ENCODE assay signal across 16 mouse cellular contexts in the genomic region with DNA sequence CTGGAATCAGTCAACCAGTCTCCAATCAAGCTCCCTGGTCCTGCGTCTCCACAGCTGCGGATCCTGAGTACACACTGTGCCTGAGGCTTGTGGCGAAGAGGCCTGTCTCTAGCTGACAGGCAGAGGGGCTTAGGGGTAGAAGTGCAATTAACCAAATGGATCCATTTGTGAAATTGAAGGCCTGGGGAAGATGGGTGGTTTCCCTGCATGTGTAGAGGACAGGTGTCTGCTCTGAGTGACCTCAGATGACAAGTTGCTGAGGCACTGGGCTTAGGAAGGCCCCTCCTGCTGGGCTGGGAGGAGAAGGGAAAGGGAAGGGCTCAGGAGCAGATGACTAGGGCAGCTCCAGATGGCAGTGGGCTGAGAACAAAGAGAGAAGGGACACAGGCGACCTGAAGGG.
DNase-seq lines count a peak whose midpoint lies in the region; ATAC-seq and TF ChIP-seq lines count a peak whose summit lies in the region.
"Had no signal": no experiment of that assay in that cellular context is flagged by ENCODE, and none has a peak within 500 bp of the region (broad histone marks: within the 10 kb centered on the region; RNA-seq: fewer than 3 reads in every experiment).

No protein-coding gene starts in this region.

- H3K9me3 ChIP-seq in embryonic facial prominence, embryonic 10.5 days: no peaks in the 10 kb centered on the region
- H3K9me3 ChIP-seq in hindbrain, embryonic 13.5 days: no peaks in the 10 kb centered on the region
- H3K9me3 ChIP-seq in neural tube, embryonic 13.5 days: no peaks in the 10 kb centered on the region
- H3K9me3 ChIP-seq: embryonic facial prominence, embryonic 13.5 days; limb, embryonic 12.5 days; lung, embryonic 15.5 days had no signal

- intact Hi-C loops in left cerebral cortex, postnatal 10 days (cut with DNase I): no loop called here

- peaks cover 56% of the 10 kb centered on the region for H3K4me1 ChIP-seq in cerebellum, adult 2 months (ENCODE audit: control insufficient read depth, insufficient read depth, low read length)
- peaks cover 35% of the 10 kb centered on the region for H3K4me1 ChIP-seq in embryonic facial prominence, embryonic 10.5 days
- H3K4me1 ChIP-seq in hindbrain, embryonic 13.5 days (replicated peaks): peaks cover 53% of the 10 kb centered on the region
- H3K4me1 ChIP-seq in neural tube, embryonic 13.5 days (replicated peaks): peaks cover 44% of the 10 kb centered on the region
- H3K4me1 ChIP-seq: embryonic facial prominence, embryonic 13.5 days; lung, embryonic 15.5 days had no signal

- no peak overlapping the region for H3K4me2 ChIP-seq in hindbrain, embryonic 13.5 days
- no peak overlapping the region for H3K4me2 ChIP-seq in neural tube, embryonic 13.5 days
- H3K4me2 ChIP-seq: embryonic facial prominence, embryonic 13.5 days; limb, embryonic 12.5 days; lung, embryonic 15.5 days had no signal

- no peak for TF ChIP-seq CTCF in cerebellum, adult 2 months (IDR thresholded peaks at IDR 0.05; ENCODE audit: borderline replicate concordance, insufficient read depth, low read depth, low read length)

- H3K4me3 ChIP-seq in cerebellum, adult 2 months (replicated peaks; ENCODE audit: insufficient read depth, low read depth, low read length): no peak overlapping the region
- H3K4me3 ChIP-seq in embryonic facial prominence, embryonic 10.5 days: no peak overlapping the region
- H3K4me3 ChIP-seq in hindbrain, embryonic 13.5 days: no peak overlapping the region
- H3K4me3 ChIP-seq in neural tube, embryonic 13.5 days: no peak overlapping the region
- H3K4me3 ChIP-seq: embryonic facial prominence, embryonic 13.5 days; limb, embryonic 12.5 days; lung, embryonic 15.5 days had no signal

- peak in 1 of 2 experiments; percentile 53 for DNase-seq in cerebellum, adult 2 months
- no peak for DNase-seq in cerebellum, postnatal 36 days
- peak; percentile 28 for DNase-seq in embryonic facial prominence, embryonic 10.5 days (ENCODE audit: low spot score)
- DNase-seq in layer of hippocampus, adult 9-10 months (ENCODE audit: low spot score): no peak
- no peak for DNase-seq in layer of hippocampus, adult 8-10 months (ENCODE audit: low spot score in 2 of 2)
- DNase-seq in left cerebral cortex, postnatal 10 days (ENCODE audit: extremely low spot score in 1 of 2, low spot score in 2 of 2): no peak
- DNase-seq: adrenal gland, postnatal 36 days; gastrocnemius, postnatal 25 days; heart, postnatal 36 days; kidney, postnatal 14 days; thymus, postnatal 4 days had no signal

- ATAC-seq in hindbrain, embryonic 13.5 days (ENCODE audit: low FRiP score): peak; percentile 44; the same call in 1 of the 2 replicates
- 0 out of 2 replicates have a peak, but pooled peaks have one; percentile 55 for ATAC-seq in neural tube, embryonic 13.5 days (ENCODE audit: low read depth)

- no peaks in the 10 kb centered on the region for H3K36me3 ChIP-seq in embryonic facial prominence, embryonic 10.5 days (replicated peaks)
- H3K36me3 ChIP-seq in hindbrain, embryonic 13.5 days: peaks cover 12% of the 10 kb centered on the region
- H3K36me3 ChIP-seq in neural tube, embryonic 13.5 days: peaks cover 14% of the 10 kb centered on the region; the same call in 1 of the 2 replicates
- H3K36me3 ChIP-seq: embryonic facial prominence, embryonic 13.5 days; limb, embryonic 12.5 days; lung, embryonic 15.5 days had no signal

- H3K27ac ChIP-seq in cerebellum, adult 2 months (ENCODE audit: insufficient read depth, low read length): 0 out of 2 replicates have a peak overlapping the region, but pooled peaks have one; percentile 21
- peak overlapping the region; percentile 26 for H3K27ac ChIP-seq in embryonic facial prominence, embryonic 10.5 days (replicated peaks)
- H3K27ac ChIP-seq in hindbrain, embryonic 13.5 days: peak overlapping the region; percentile 92
- H3K27ac ChIP-seq in neural tube, embryonic 13.5 days (replicated peaks): peak overlapping the region; percentile 85
- H3K27ac ChIP-seq: embryonic facial prominence, embryonic 13.5 days; limb, embryonic 12.5 days; lung, embryonic 15.5 days had no signal

- no peak for TF ChIP-seq POLR2A in cerebellum, adult 2 months (IDR thresholded peaks at IDR 0.05; ENCODE audit: borderline replicate concordance, insufficient read depth, low read length)

- 29% methylated on average over 4 of the region's 4 CpGs for WGBS in cerebellum, adult 2 months
- WGBS in embryonic facial prominence, embryonic 10.5 days: 15% methylated on average over 4 of the region's 4 CpGs
- WGBS in hindbrain, embryonic 13.5 days: 15% methylated on average over 4 of the region's 4 CpGs
- 25% methylated on average over 4 of the region's 4 CpGs for WGBS in neural tube, embryonic 13.5 days

- no peaks in the 10 kb centered on the region for H3K27me3 ChIP-seq in cerebellum, adult 2 months (ENCODE audit: control insufficient read depth, insufficient read depth, low read length)
- no peaks in the 10 kb centered on the region for H3K27me3 ChIP-seq in embryonic facial prominence, embryonic 10.5 days (replicated peaks; ENCODE audit: low read depth, poor library complexity, severe bottlenecking)
- H3K27me3 ChIP-seq in hindbrain, embryonic 13.5 days: no peaks in the 10 kb centered on the region
- no peaks in the 10 kb centered on the region for H3K27me3 ChIP-seq in neural tube, embryonic 13.5 days
- H3K27me3 ChIP-seq: embryonic facial prominence, embryonic 13.5 days; lung, embryonic 15.5 days had no signal

- H3K9ac ChIP-seq in hindbrain, embryonic 13.5 days: peak overlapping the region; percentile 35; the same call in 1 of the 2 replicates
- H3K9ac ChIP-seq in neural tube, embryonic 13.5 days: peak overlapping the region; percentile 46; the same call in 1 of the 2 replicates
- H3K9ac ChIP-seq: embryonic facial prominence, embryonic 13.5 days; limb, embryonic 12.5 days; lung, embryonic 15.5 days had no signal

Comparison
In these comparisons a context has a peak if more than half of its experiments do, and no peak if none do; other contexts are left out.
1. H3K27ac ChIP-seq: peak in every context shown above with its lines; median percentile 92 in hindbrain, embryonic 13.5 days; 85 in neural tube, embryonic 13.5 days; 26 in embryonic facial prominence, embryonic 10.5 days; 21 in cerebellum, adult 2 months.